ENCODE assay signal across 27 mouse cellular contexts in genomic region chr5:85155858-85156257, GRCm38 (mm10).
DNase-seq lines count a peak whose midpoint lies in the region; ATAC-seq and TF ChIP-seq lines count a peak whose summit lies in the region.
"Had no signal": no experiment of that assay in that cellular context is flagged by ENCODE, and none has a peak within 500 bp of the region (broad histone marks: within the 10 kb centered on the region; RNA-seq: fewer than 3 reads in every experiment).

No protein-coding gene starts in this region.

- no peaks in the 10 kb centered on the region for H3K36me3 ChIP-seq in forebrain, embryonic 11.5 days (ENCODE audit: control insufficient read depth, insufficient read depth, low read length)
- no peaks in the 10 kb centered on the region for H3K36me3 ChIP-seq in forebrain, embryonic 10.5 days (replicated peaks)
- no peaks in the 10 kb centered on the region for H3K36me3 ChIP-seq in hindbrain, embryonic 11.5 days (ENCODE audit: control insufficient read depth, insufficient read depth, low read length)
- no peaks in the 10 kb centered on the region for H3K36me3 ChIP-seq in hindbrain, embryonic 13.5 days
- H3K36me3 ChIP-seq: embryonic facial prominence, embryonic 10.5 days; embryonic facial prominence, embryonic 13.5 days; G1E had no signal

- no peak for DNase-seq in forebrain, embryonic 11.5 days (ENCODE audit: low spot score)
- no peak for DNase-seq in forebrain, embryonic 10.5 days (ENCODE audit: extremely low spot score, low spot score)
- no peak for DNase-seq in hindbrain, embryonic 11.5 days (ENCODE audit: low spot score)
- peak; percentile 53 for DNase-seq in brain, embryonic 14.5 days (ENCODE audit: low read depth)
- peak; percentile 0 for DNase-seq in mesoderm, embryonic 11.5 days (ENCODE audit: low read depth, low spot score)
- DNase-seq: adrenal gland, adult 2 months; adrenal gland, postnatal 14 days; B cell, adult 2 months; cerebellum, adult 18-20 months; cerebellum, adult 9-10 months; cerebellum, postnatal 14 days; gastrocnemius, adult 2 months; gastrocnemius, postnatal 14 days; heart, adult 11 months; kidney, adult 18-20 months had no signal

- H3K4me2 ChIP-seq in forebrain, embryonic 11.5 days (ENCODE audit: low read depth, low read length, severe bottlenecking): no peak overlapping the region
- no peak overlapping the region for H3K4me2 ChIP-seq in hindbrain, embryonic 11.5 days (replicated peaks; ENCODE audit: low read depth, low read length)
- no peak overlapping the region for H3K4me2 ChIP-seq in hindbrain, embryonic 13.5 days
- H3K4me2 ChIP-seq: embryonic facial prominence, embryonic 13.5 days; heart, embryonic 11.5 days; hindbrain, embryonic 14.5 days had no signal

- TF ChIP-seq CTCF in brain, embryonic 14.5 days (IDR thresholded peaks at IDR 0.05; ENCODE audit: borderline replicate concordance, extremely low read depth, insufficient read depth, insufficient read length): no peak

- no peak overlapping the region for H3K4me3 ChIP-seq in forebrain, embryonic 11.5 days (ENCODE audit: low read depth, low read length)
- no peak overlapping the region for H3K4me3 ChIP-seq in forebrain, embryonic 10.5 days
- no peak overlapping the region for H3K4me3 ChIP-seq in hindbrain, embryonic 11.5 days (ENCODE audit: low read depth, low read length)
- no peak overlapping the region for H3K4me3 ChIP-seq in hindbrain, embryonic 13.5 days
- H3K4me3 ChIP-seq: embryonic facial prominence, embryonic 10.5 days; embryonic facial prominence, embryonic 13.5 days; erythroblast, embryonic 14.5 days; gastrocnemius, adult 2 months had no signal

- H3K27me3 ChIP-seq in forebrain, embryonic 11.5 days (ENCODE audit: control insufficient read depth, insufficient read depth, low read length): no peaks in the 10 kb centered on the region
- no peaks in the 10 kb centered on the region for H3K27me3 ChIP-seq in forebrain, embryonic 10.5 days (ENCODE audit: poor library complexity, severe bottlenecking)
- H3K27me3 ChIP-seq in hindbrain, embryonic 11.5 days (ENCODE audit: control insufficient read depth, insufficient read depth, low read length): no peaks in the 10 kb centered on the region
- H3K27me3 ChIP-seq in hindbrain, embryonic 13.5 days: no peaks in the 10 kb centered on the region
- H3K27me3 ChIP-seq: CH12.LX; embryonic facial prominence, embryonic 13.5 days had no signal

- H3K27ac ChIP-seq in forebrain, embryonic 11.5 days (ENCODE audit: low read depth, low read length): no peak overlapping the region
- H3K27ac ChIP-seq in forebrain, embryonic 10.5 days: no peak overlapping the region
- no peak overlapping the region for H3K27ac ChIP-seq in hindbrain, embryonic 11.5 days (ENCODE audit: low read depth, low read length)
- no peak overlapping the region for H3K27ac ChIP-seq in hindbrain, embryonic 13.5 days
- H3K27ac ChIP-seq: embryonic facial prominence, embryonic 10.5 days; embryonic facial prominence, embryonic 13.5 days; gastrocnemius, adult 2 months; hindbrain, embryonic 14.5 days; hindbrain, postnatal 0 days had no signal

- peak; percentile 44; the same call in 1 of the 2 replicates for ATAC-seq in forebrain, embryonic 11.5 days (replicated peaks; ENCODE audit: low FRiP score)
- peak; percentile 63 for ATAC-seq in hindbrain, embryonic 11.5 days (ENCODE audit: low FRiP score)
- ATAC-seq in hindbrain, embryonic 13.5 days (ENCODE audit: low FRiP score): no peak
- no peak for ATAC-seq in cerebellum, adult (ENCODE audit: insufficient number of reproducible peaks, low FRiP score, low TSS enrichment)
- ATAC-seq: hindbrain, postnatal 0 days; inflammation-experienced regulatory T-cells, adult 6 months; intestine, embryonic 16.5 days had no signal

- H3K9ac ChIP-seq in forebrain, embryonic 11.5 days (ENCODE audit: low read length): no peak overlapping the region
- no peak overlapping the region for H3K9ac ChIP-seq in hindbrain, embryonic 11.5 days (ENCODE audit: low read depth, low read length)
- no peak overlapping the region for H3K9ac ChIP-seq in hindbrain, embryonic 13.5 days
- H3K9ac ChIP-seq: embryonic facial prominence, embryonic 13.5 days; hindbrain, embryonic 14.5 days had no signal

- no peaks in the 10 kb centered on the region for H3K9me3 ChIP-seq in forebrain, embryonic 11.5 days (ENCODE audit: control insufficient read depth, low read length)
- no peaks in the 10 kb centered on the region for H3K9me3 ChIP-seq in forebrain, embryonic 10.5 days
- H3K9me3 ChIP-seq in hindbrain, embryonic 11.5 days (ENCODE audit: control insufficient read depth, low read length): no peaks in the 10 kb centered on the region
- no peaks in the 10 kb centered on the region for H3K9me3 ChIP-seq in hindbrain, embryonic 13.5 days
- H3K9me3 ChIP-seq: embryonic facial prominence, embryonic 10.5 days; embryonic facial prominence, embryonic 13.5 days; G1E had no signal

- H3K4me1 ChIP-seq in forebrain, embryonic 11.5 days (replicated peaks; ENCODE audit: control insufficient read depth, insufficient read depth, low read length): no peaks in the 10 kb centered on the region
- H3K4me1 ChIP-seq in forebrain, embryonic 10.5 days: no peaks in the 10 kb centered on the region
- no peaks in the 10 kb centered on the region for H3K4me1 ChIP-seq in hindbrain, embryonic 11.5 days (replicated peaks; ENCODE audit: control insufficient read depth, insufficient read depth, low read length)
- H3K4me1 ChIP-seq in hindbrain, embryonic 13.5 days (replicated peaks): no peaks in the 10 kb centered on the region
- H3K4me1 ChIP-seq: embryonic facial prominence, embryonic 10.5 days; embryonic facial prominence, embryonic 13.5 days had no signal

- 47% methylated on average over 1 of the region's 1 CpGs for WGBS in forebrain, embryonic 11.5 days
- 73% methylated on average over 1 of the region's 1 CpGs for WGBS in forebrain, embryonic 10.5 days
- 41% methylated on average over 1 of the region's 1 CpGs for WGBS in hindbrain, embryonic 11.5 days
- WGBS in hindbrain, embryonic 13.5 days: 24% methylated on average over 1 of the region's 1 CpGs

- TF ChIP-seq POLR2A in brain, embryonic 14.5 days (IDR thresholded peaks at IDR 0.05; ENCODE audit: borderline replicate concordance, extremely low read depth, insufficient read depth, insufficient read length, poor library complexity, severe bottlenecking): no peak

Comparison
In these comparisons a context has a peak if more than half of its experiments do, and no peak if none do; other contexts are left out.
1. ATAC-seq: peak in forebrain, embryonic 11.5 days (single experiment) and hindbrain, embryonic 11.5 days (single experiment); none in hindbrain, embryonic 13.5 days (single experiment) and cerebellum, adult (single experiment).
2. DNase-seq: peak in brain, embryonic 14.5 days (single experiment) and mesoderm, embryonic 11.5 days (single experiment); none in forebrain, embryonic 11.5 days (single experiment), forebrain, embryonic 10.5 days (single experiment) and hindbrain, embryonic 11.5 days (single experiment).